Mouse (Mus musculus) heart, adult 2 months (tissue): Measurements from ENCODE around the gene Usp19.

Experiments used
- CTCF ChIP-seq: fragments of 200-600 bp; IDR thresholded peaks from 2 replicates; pipeline ENCODE4 v1.8.1; 2022; ENCODE audit warnings: antibody characterized with exemption, mild to moderate bottlenecking, moderate library complexity
- POLR2A ChIP-seq: fragments of 200-500 bp; IDR thresholded peaks from 2 replicates; pipeline ENCODE4 v1.6.1; 2011; ENCODE audit warnings: mild to moderate bottlenecking, low read depth, low read length, control low read depth; ENCODE audit not compliant: insufficient read depth

DNA sequence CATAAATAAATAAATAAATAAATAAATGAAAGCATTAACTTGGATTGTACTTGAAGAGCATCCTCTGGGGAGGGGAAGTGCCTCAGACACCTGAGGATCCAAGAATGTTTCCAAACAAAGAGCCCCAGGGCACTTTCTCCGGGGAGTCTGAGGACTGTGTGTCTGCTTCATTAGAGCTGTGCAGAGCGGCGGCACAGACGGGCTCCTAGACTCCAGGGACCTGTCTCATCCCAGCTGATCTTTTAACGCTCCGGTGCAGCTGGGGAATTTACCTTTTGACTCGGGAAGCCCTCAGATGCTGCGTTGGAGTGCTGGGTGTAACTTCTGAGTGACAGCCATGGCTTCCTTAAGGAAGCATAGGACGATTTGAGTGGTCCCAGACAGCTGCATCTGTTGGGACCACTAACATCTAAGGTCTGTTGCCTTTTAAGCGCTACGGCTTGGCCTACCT lies 29.2 kb upstream of the Usp19 start, which contains the start of gene Klhdc8b:
- TF ChIP-seq CTCF (no peak), POLR2A (no peak)
